Mouse (Mus musculus) regulatory T cell (primary cell): ENCODE results near the gene Sik3.
"Not testable (repeated sequence)": the region's sequence is repeated elsewhere in the genome, so short reads cannot be mapped to it uniquely, and the experiment has no call there.

ENCODE experiments used
- in situ Hi-C: fragments of 300-600 bp; cut with MboI, MseI; formaldehyde crosslinking; loops from one replicate; pipeline ENCODE4 v1.15.1; 2025; ENCODE audit warnings: high pct_unique_total_duplicates

Sik3 gene

GRCm38 (mm10) chr9:46099107-46099506 lies 86.5 kb downstream of the Sik3 start:
- in situ Hi-C loops = no loop called here

GRCm38 (mm10) chr9:46103154-46103553 lies 90.5 kb downstream of the Sik3 start:
- in situ Hi-C loops = no loop called here

GRCm38 (mm10) chr9:46106105-46106504 lies 93.5 kb downstream of the Sik3 start:
- in situ Hi-C loops = no loop called here

GRCm38 (mm10) chr9:46110648-46111047 lies 98.0 kb downstream of the Sik3 start:
- in situ Hi-C loops = no loop called here

GRCm38 (mm10) chr9:46111334-46111733 lies 98.7 kb downstream of the Sik3 start:
- in situ Hi-C loops = no loop called here

- in situ Hi-C loops = no loop called here
Observed at GRCm38 (mm10) chr9:46112246-46112645, 99.6 kb downstream of the Sik3 start.

GRCm38 (mm10) chr9:46118844-46119385 lies 106.3 kb downstream of the Sik3 start:
- in situ Hi-C loops = no loop called here

GRCm38 (mm10) chr9:46119943-46120441 lies 107.4 kb downstream of the Sik3 start:
- in situ Hi-C loops = loop anchor here (5.0 kb wide), 1 partner anchor 43 kb away; no protein-coding TSS in a partner anchor

GRCm38 (mm10) chr9:46120468-46121253 lies 108.0 kb downstream of the Sik3 start:
- in situ Hi-C loops = loop anchor here (5.0 kb wide), 1 partner anchor 43 kb away; no protein-coding TSS in a partner anchor

GRCm38 (mm10) chr9:46121486-46121885 lies 108.9 kb downstream of the Sik3 start:
- in situ Hi-C loops = loop anchor here (5.0 kb wide), 1 partner anchor 44 kb away; no protein-coding TSS in a partner anchor

GRCm38 (mm10) chr9:46122731-46123130 lies 110.1 kb downstream of the Sik3 start:
- in situ Hi-C loops = loop anchor here (5.0 kb wide), 1 partner anchor 45 kb away; no protein-coding TSS in a partner anchor

GRCm38 (mm10) chr9:46126295-46126694 lies 113.7 kb downstream of the Sik3 start:
- in situ Hi-C loops = no loop called here

GRCm38 (mm10) chr9:46127326-46127725 lies 114.7 kb downstream of the Sik3 start:
- in situ Hi-C loops = no loop called here

- in situ Hi-C loops = no loop called here
Observed at GRCm38 (mm10) chr9:46129241-46129640, 116.6 kb downstream of the Sik3 start.

GRCm38 (mm10) chr9:46132821-46133220 lies 120.2 kb downstream of the Sik3 start:
- in situ Hi-C loops = not testable (repeated sequence)

- in situ Hi-C loops = no loop called here
Observed at GRCm38 (mm10) chr9:46138831-46139230, 126.2 kb downstream of the Sik3 start.

GRCm38 (mm10) chr9:46140811-46141210 lies 128.2 kb downstream of the Sik3 start:
- in situ Hi-C loops = no loop called here

- in situ Hi-C loops = no loop called here
Observed at GRCm38 (mm10) chr9:46142031-46142430, 129.4 kb downstream of the Sik3 start.

- in situ Hi-C loops = no loop called here
Observed at GRCm38 (mm10) chr9:46142492-46142891, 129.9 kb downstream of the Sik3 start.

GRCm38 (mm10) chr9:46144976-46145375 lies 132.4 kb downstream of the Sik3 start:
- in situ Hi-C loops = no loop called here

- in situ Hi-C loops = no loop called here
Observed at GRCm38 (mm10) chr9:46146437-46146836, 133.8 kb downstream of the Sik3 start.

GRCm38 (mm10) chr9:46148723-46149122 lies 136.1 kb downstream of the Sik3 start:
- in situ Hi-C loops = no loop called here

- in situ Hi-C loops = no loop called here
Observed at GRCm38 (mm10) chr9:46149392-46149791, 136.8 kb downstream of the Sik3 start.
